Mouse (Mus musculus): ENCODE measurements around the gene Tnp1.

Tnp1 gene

DNA sequence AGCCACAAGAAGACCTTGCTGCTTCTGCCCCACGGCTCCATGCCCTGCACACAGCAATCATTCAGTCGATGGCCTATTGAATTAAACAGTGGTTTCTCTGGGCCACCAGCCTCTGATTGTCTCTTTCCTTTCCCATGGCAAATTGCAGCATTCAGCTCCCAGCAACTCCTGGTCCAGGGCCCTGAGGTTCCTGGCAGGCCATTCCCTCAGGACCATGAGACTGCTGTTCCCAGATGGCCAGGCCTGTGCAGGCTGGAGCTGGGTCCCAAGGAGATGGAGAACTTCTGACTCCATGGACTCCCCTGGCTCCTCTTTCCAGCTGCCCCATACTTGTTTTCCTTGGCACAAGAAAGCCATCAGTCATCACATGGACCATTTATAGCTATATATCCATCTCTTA, 10.8 kb downstream of the Tnp1 start:
- DNase-seq (ENCODE audit: low read depth) = no peak

DNA sequence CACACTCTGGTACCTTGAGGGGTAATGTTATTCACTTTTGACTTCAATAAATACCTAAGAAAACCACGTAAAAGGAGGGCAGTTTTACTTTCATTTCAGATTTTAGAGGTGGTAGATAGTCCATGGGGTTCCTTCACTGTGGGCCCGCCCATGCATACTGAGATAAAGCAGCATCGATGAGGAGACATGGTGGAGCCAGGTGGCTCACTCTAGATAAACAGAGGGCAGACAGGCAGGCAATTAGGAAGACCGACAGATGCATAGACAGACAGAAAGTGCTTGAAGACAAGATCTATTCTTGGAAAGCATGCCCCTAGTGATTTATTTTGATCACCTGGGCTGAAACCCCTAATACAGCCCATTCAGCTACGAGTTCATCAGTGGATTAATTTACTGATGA, 13.1 kb downstream of the Tnp1 start:
- no peak for DNase-seq (ENCODE audit: low read depth)

DNA sequence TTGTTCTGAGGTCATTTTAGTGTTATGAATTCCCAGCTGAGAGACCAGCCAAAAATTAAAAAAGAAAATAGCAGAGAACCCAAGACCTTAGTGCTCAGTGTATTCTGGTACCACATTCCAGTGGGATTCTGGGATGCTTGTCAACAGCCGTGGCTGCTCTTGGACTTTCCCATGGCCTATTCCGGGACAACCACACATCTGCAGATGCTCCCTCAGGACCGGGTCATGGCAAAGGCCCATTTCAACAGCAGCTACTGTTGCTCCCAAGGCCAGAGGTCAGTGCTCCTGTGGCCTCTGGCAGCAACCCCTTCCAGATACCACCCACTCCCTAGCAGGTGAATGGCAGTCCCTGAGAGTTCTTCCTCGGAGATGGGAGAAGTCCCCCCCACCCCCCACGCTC, 13.7 kb downstream of the Tnp1 start:
- no peak for DNase-seq (ENCODE audit: low read depth)

DNA sequence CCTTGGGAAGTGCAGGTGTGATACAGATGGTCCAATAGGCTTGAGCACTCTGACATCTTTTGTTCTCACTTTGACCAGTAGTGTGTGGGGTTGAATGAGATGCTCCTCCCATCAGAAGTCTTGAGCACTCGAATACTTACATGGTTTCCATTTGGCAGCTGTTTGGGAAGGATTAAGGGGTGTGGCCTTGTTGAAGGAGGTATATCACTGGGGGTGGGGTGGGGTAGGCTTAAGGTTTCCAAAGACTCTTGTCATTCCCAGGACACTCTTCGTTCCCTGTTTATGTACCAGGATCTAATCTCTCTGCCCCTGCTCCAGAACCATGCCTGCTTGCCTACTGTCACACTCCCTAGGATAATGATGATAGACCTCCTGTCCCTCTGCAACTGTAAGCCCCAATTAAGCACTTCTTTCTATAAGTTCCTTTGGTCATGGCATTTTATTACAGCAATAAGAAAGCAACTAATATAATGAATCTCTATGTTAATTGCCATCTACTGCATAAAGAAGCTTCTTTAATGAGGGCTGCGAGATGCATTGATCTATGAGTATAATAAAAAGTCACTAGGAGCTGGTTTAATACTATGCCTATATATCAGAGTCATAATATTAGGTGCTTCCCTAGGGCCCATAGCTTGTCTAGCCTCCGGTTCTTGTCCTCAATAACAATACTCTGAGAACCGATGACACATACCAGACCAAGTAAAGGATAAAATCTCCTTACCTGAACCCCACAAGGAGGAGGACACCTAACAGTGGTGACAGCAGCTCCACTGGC, 20.8 kb downstream of the Tnp1 start:
- DNase-seq (ENCODE audit: low read depth) = no peak

DNA sequence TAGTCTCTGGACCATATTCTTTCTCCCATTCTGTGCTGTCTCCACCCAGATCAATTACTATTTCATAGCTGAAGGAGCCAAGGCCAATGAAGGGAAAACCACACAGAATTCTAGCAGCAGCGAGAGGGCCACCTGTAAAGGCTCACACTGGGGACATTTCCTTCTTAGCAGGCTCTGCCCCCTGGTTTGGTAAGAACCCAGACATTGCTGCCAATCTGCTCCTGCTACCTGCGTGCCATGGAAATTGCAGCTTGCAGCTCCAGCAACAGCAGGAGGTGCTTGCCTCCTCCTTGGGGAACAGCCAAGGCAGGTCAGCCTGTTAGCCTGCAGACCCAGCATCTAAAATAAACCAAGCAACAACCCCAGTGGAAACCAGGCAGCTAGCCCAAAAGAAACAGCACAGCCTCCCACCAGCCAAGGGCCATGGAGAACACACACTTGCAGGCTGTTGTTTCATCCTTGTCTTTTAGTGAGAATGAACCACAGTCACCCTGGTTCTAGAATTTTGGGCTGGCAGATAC, 22.7 kb downstream of the Tnp1 start:
- no peak for DNase-seq (ENCODE audit: low read depth)

DNA sequence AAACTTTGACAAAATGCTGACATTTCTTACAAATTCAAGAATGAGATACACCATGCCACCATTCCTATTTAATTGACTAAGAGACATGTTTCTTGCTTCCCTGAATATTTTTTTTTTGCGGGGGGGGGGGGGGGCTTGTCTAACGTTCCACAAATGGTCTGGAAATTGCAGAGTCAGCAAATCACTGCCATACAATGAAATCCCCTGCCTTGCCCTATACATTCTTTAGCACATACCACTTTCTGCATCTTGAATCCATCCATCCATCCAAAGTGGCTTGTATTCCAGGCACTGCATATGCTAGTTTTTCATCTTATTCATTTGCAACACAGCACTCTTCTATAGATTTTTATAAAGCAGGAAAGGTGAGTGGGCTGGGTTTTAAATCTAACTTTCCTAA, 23.5 kb downstream of the Tnp1 start:
- no peak for DNase-seq (ENCODE audit: low read depth)

DNA sequence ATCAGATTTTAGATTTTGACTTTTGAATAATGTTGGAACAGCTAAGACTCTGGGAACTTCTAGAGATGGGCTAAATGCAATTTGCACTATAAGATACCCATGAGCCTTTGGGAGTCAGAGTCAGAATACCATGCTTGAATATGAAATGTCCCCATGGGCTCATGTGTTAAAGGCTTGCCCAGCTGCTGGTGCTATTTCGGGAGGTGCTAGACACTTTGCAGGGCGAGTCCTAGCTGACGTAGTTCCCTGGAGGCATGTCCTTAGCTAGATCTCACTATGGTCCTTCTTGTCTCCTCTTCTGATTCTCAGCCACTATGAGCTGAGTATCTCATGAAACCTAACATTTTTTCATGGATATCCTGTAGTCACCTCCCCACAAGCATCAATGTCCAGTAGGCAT, 26.8 kb downstream of the Tnp1 start:
- DNase-seq (ENCODE audit: low read depth) = no peak

DNA sequence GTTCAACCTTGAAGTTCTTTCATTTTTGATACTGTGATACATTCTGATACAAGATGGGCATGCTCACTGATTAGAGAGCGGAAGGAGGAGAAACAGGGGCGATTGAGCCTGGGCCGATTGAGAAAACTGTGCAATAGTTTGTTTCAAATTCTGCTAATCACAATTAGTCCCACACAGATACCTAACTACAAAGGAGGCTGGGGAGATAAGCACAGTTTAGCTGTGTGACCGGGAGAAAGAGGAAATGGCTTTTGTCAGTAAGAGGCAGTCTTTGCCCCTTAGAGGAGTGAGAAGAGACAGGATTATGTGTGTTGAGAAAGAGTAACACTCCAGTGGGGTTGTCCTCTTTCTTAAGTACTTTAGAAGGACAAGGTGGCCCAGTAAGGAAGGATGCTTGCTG, 29.0 kb downstream of the Tnp1 start:
- no peak for DNase-seq (ENCODE audit: low read depth)

DNA sequence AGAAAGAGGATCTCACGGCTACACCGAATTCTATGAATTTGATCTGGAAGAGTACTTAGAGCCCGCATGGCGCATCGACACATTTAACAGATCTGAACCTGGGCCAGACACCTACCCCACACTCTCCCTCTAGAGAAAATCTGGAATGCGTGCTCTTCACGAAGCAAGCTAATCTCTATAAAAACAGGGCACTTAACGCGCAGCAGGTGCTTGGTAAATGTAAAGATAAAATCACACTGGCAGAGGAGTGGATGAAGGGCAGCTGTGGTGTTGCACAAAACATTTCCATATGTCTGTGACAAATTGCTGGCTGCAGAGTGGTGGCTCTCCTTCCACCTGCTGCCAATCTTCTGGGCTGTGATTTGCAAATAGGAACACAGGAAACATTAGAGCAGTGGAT, 36.8 kb downstream of the Tnp1 start:
- no peak for DNase-seq (ENCODE audit: low read depth)

DNA sequence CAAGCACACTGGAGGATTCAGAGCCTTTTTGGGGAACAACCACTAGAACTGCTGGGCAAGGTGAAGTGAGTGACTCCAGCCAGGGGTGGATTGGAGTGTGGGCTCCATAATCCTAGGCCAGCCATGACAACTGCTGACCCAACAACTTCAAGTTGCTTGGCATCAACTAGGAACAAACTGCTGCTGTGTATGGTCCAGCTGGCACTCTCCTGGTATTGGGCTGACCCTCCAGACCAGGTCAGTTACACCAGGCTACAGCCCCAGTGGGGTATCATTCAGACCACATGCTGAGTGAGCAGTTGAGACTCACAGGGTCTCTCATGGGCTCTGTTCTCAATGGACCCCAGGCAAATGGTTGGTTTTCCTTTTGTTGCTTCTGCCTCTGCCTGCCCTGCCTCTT, 41.5 kb downstream of the Tnp1 start:
- no peak for DNase-seq (ENCODE audit: low read depth)

DNA sequence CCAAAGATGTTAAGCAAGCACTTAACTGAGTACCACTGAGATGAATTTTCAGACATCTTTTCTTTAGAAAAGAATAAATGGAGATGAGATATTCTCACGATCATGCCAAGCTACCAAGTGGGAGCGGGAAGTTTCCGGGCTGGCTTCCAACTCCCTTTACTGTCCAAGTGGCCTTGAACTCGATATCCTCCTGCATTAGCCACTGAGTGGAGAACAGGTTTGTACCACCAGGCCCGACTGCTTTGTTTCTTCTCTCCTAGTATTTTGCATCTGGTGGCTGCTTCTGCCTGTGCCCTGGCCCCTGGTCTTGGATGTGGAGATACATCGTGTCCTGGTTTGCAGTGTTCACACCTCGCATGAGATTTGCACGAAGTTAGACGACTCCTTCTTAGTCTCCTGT, 45.2 kb downstream of the Tnp1 start:
- no peak for DNase-seq (ENCODE audit: low read depth)

DNA sequence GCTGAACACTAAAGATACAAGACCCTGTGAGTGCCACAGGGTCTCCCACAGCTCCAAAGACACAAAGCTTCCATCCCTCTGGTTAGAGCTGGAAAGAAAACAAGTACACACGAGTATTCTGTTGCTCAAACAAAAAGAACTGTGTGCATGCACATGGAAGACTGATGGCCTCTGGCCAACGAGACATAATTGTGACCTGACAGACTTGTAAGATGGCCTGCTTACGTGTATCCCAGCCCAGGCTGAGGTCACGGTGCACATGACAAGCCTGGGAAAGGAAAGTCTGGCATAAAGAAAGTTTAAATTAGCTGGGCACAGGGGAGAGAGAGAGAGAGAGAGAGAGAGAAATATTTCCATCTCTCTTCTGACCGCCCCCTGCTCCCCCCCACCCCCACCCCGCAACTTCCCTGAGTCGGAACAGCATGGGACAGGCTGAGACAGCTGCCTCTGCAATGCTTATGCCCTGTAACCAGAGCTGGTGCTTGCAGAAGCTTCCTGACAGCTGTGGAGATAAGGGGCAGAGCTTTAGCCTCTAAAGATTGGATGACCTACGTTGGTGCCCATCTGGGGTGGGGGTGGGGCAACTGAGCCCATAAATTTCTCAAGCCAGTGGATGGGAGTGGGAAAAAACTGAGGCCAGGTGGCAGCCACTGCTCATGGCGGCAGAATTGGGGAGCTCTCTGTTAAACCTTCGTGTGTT, 46.4 kb downstream of the Tnp1 start:
- no peak for DNase-seq (ENCODE audit: low read depth)

DNA sequence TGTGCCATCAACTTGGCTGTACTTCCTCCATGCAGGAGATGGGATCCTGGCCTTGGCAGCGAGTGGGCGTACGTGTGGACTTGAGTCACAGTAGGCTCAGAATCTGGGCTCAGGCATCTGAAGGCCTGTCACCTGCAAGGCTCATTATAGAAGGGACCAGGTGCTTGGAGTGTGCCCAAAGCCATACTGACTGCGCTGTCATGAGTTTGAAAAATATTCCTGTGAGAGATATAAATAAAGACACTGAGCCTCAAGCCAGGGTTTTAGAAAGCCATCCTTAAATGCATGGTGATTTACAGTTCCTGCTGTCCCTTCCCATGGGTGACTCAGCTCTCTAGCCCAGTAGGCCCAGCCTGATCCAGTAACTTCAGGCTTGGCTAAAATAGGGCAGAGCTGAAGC, 49.3 kb downstream of the Tnp1 start:
- DNase-seq (ENCODE audit: low read depth) = no peak

Measured in induced T-regulatory cell, adult 2 months (primary cell).